Mouse (Mus musculus) intestine, embryonic 16.5 days (tissue): ENCODE data around the gene Mad1l1. TPM values are rescaled to one million over a fixed set of nuclear protein-coding genes. Genes with fewer than 3 reads are reported as not detected.

Experiments
- polyA plus RNA-seq: library from polyadenylated mRNA; unstranded; fragments of >200 nt; fragmentation: Nextera tagmentation; extraction: Ambion mirVana; gene quantifications from 2 replicates; pipeline ENCODE4 v1.2.1, GENCODE M21; 2015

Mad1l1 gene
- polyA plus RNA-seq, 1 experiment from 2014 or later: 34.1 TPM

Other genes starting within 250 kb of the Mad1l1 start
- 48.6 and 48.8 TPM in 2 replicates for gene Nudt1, start 104 bp upstream of the Mad1l1 start, polyA plus RNA-seq
- 18.3 and 19.6 TPM in 2 replicates for gene Mrm2, start 10.3 kb upstream of the Mad1l1 start, polyA plus RNA-seq
- gene Snx8, start 67.7 kb upstream of the Mad1l1 start, polyA plus RNA-seq: 35.9 and 45.2 TPM in 2 replicates
- 85.2 and 89.0 TPM in 2 replicates for gene Eif3b, start 97.8 kb upstream of the Mad1l1 start, polyA plus RNA-seq
- not detected in 2 replicates for gene Gm4869, start 124.1 kb upstream of the Mad1l1 start, polyA plus RNA-seq
- 19.9 and 21.0 TPM in 2 replicates for gene Chst12, start 184.0 kb upstream of the Mad1l1 start, polyA plus RNA-seq
- gene Grifin, start 243.5 kb upstream of the Mad1l1 start, polyA plus RNA-seq: 0.70 and 0.80 TPM in 2 replicates